Mouse (Mus musculus) MEL (cell line): ENCODE measurements around the gene Ints6. TPM values are rescaled to one million over a fixed set of nuclear protein-coding genes. Genes with fewer than 3 reads are reported as not detected.
A peak's percentile ranks its signal among the peaks of the same experiment; 100 is the strongest.

ENCODE experiments used
- DNase-seq: peaks from one replicate; pipeline ENCODE4 v3.0.0; 2011; ENCODE audit warnings: low read depth, low spot score
- H3K27ac ChIP-seq: 2 replicates; pipeline ENCODE4 v1.5.1; 2012; ENCODE audit warnings: low read depth, mild to moderate bottlenecking, control low read depth, low read length, moderate library complexity; ENCODE audit not compliant: control insufficient read depth
- H3K27me3 ChIP-seq, 2 experiments: fragments of 150-350 bp in 1 of 2; sonication (generic) in 1 of 2; 2 replicates each; pipeline ENCODE4 v1.6.1; 2012; ENCODE audit warnings: low read length in 2 of 2, mild to moderate bottlenecking in 2 of 2, improper control_type of control experiment in 1 of 2, moderate library complexity in 1 of 2; ENCODE audit not compliant: insufficient read depth in 2 of 2, control insufficient read depth in 1 of 2
- H3K36me3 ChIP-seq, 2 experiments: 2 replicates each; pipeline ENCODE4 v1.6.1; 2012 to 2014; ENCODE audit warnings: low read length in 2 of 2, improper control_type of control experiment in 1 of 2, inconsistent platforms in 1 of 2, mild to moderate bottlenecking in 1 of 2; ENCODE audit not compliant: insufficient read depth in 2 of 2, control insufficient read depth in 1 of 2
- H3K4me1 ChIP-seq, 2 experiments: fragments of 150-350 bp in 1 of 2; sonication (generic) in 1 of 2; 2 replicates each; pipeline ENCODE4 v1.6.1; 2012; ENCODE audit warnings: low read length in 2 of 2, improper control_type of control experiment in 1 of 2, mild to moderate bottlenecking in 1 of 2; ENCODE audit not compliant: insufficient read depth in 2 of 2, control insufficient read depth in 1 of 2
- H3K4me3 ChIP-seq, 2 experiments: fragments of 150-350 bp in 1 of 2; sonication (generic) in 1 of 2; 2 replicates each; pipeline ENCODE4 v1.5.1; 2012; ENCODE audit warnings: low read depth in 2 of 2, low read length in 2 of 2, mild to moderate bottlenecking in 2 of 2, moderate library complexity in 2 of 2, control low read depth in 1 of 2, improper control_type of control experiment in 1 of 2; ENCODE audit not compliant: control insufficient read depth in 1 of 2, insufficient read depth in 1 of 2
- H3K79me2 ChIP-seq: 2 replicates; pipeline ENCODE4 v1.6.1; 2012; ENCODE audit warnings: mild to moderate bottlenecking, low read length, moderate library complexity; ENCODE audit not compliant: control insufficient read depth, poor library complexity, insufficient read depth
- H3K9ac ChIP-seq: 2 replicates; pipeline ENCODE4 v1.6.1; 2012; ENCODE audit warnings: low read depth, mild to moderate bottlenecking, control low read depth, low read length, moderate library complexity; ENCODE audit not compliant: control insufficient read depth, poor library complexity, severe bottlenecking
- H3K9me3 ChIP-seq: fragments of 150-350 bp; sonication (generic); replicated peaks from 2 replicates; pipeline ENCODE4 v1.6.1; 2012; ENCODE audit warnings: mild to moderate bottlenecking, low read length, improper control_type of control experiment, moderate library complexity; ENCODE audit not compliant: insufficient read depth
- BHLHE40 ChIP-seq: IDR thresholded peaks from 2 replicates; pipeline ENCODE4 v1.6.1; 2012; ENCODE audit warnings: low read depth, mild to moderate bottlenecking, inconsistent platforms, low read length, improper control_type of control experiment, borderline replicate concordance
- CHD2 ChIP-seq: IDR thresholded peaks from 2 replicates; pipeline ENCODE4 v1.6.1; 2011; ENCODE audit warnings: low read length, improper control_type of control experiment
- E2F4 ChIP-seq: IDR thresholded peaks from 2 replicates; pipeline ENCODE4 v1.6.1; 2011; ENCODE audit warnings: low read depth, low read length, improper control_type of control experiment, borderline replicate concordance
- ELF1 ChIP-seq: IDR thresholded peaks from 2 replicates; pipeline ENCODE4 v1.6.1; 2014; ENCODE audit warnings: low read depth, mild to moderate bottlenecking, inconsistent platforms, low read length, improper control_type of control experiment, moderate library complexity
- EP300 ChIP-seq, 2 experiments: IDR thresholded peaks; 2 replicates each; pipeline ENCODE4 v1.6.1; 2011; ENCODE audit warnings: improper control_type of control experiment in 2 of 2, low read length in 2 of 2, low read depth in 1 of 2, mild to moderate bottlenecking in 1 of 2
- ETS1 ChIP-seq: IDR thresholded peaks from 2 replicates; pipeline ENCODE4 v1.6.1; 2012; ENCODE audit warnings: low read depth, mild to moderate bottlenecking, inconsistent platforms, low read length, improper control_type of control experiment, moderate library complexity
- GABPA ChIP-seq: IDR thresholded peaks from 2 replicates; pipeline ENCODE4 v1.6.1; 2012; ENCODE audit warnings: low read depth, mild to moderate bottlenecking, inconsistent platforms, low read length, improper control_type of control experiment, moderate library complexity
- HCFC1 ChIP-seq: IDR thresholded peaks from 2 replicates; pipeline ENCODE4 v1.6.1; 2012; ENCODE audit warnings: low read depth, mild to moderate bottlenecking, inconsistent platforms, low read length, improper control_type of control experiment, moderate library complexity
- JUND ChIP-seq: IDR thresholded peaks from 2 replicates; pipeline ENCODE4 v1.6.1; 2011; ENCODE audit warnings: low read depth, mild to moderate bottlenecking, improper control_type of control experiment, low read length
- KAT2A ChIP-seq: conservative IDR thresholded peaks from 2 replicates; pipeline ENCODE4 v1.6.1; 2012; ENCODE audit warnings: low read depth, low read length, improper control_type of control experiment, inconsistent platforms
- MAFK ChIP-seq: IDR thresholded peaks from 2 replicates; pipeline ENCODE4 v1.6.1; 2011; ENCODE audit warnings: low read depth, mild to moderate bottlenecking, low read length, improper control_type of control experiment, borderline replicate concordance
- MAX ChIP-seq: IDR thresholded peaks from 2 replicates; pipeline ENCODE4 v1.6.1; 2011; ENCODE audit warnings: low read length, improper control_type of control experiment
- MAZ ChIP-seq: IDR thresholded peaks from 2 replicates; pipeline ENCODE4 v1.6.1; 2012; ENCODE audit warnings: low read depth, mild to moderate bottlenecking, inconsistent platforms, low read length, improper control_type of control experiment
- MEF2A ChIP-seq: IDR thresholded peaks from 2 replicates; pipeline ENCODE4 v1.6.1; 2014; ENCODE audit warnings: low read depth, mild to moderate bottlenecking, inconsistent platforms, low read length, improper control_type of control experiment; ENCODE audit not compliant: poor library complexity, insufficient replicate concordance, severe bottlenecking; ENCODE audit errors: extremely low read depth
- MXI1 ChIP-seq: IDR thresholded peaks from 2 replicates; pipeline ENCODE4 v1.6.1; 2011; ENCODE audit warnings: mild to moderate bottlenecking, low read depth, low read length, improper control_type of control experiment
- MYB ChIP-seq: IDR thresholded peaks from 2 replicates; pipeline ENCODE4 v1.6.1; 2011; ENCODE audit warnings: mild to moderate bottlenecking, low read depth, low read length, improper control_type of control experiment
- MYC ChIP-seq: IDR thresholded peaks from 2 replicates; pipeline ENCODE4 v1.6.1; 2011; ENCODE audit warnings: low read depth, mild to moderate bottlenecking, low read length, improper control_type of control experiment, moderate library complexity
- NELFE ChIP-seq: IDR thresholded peaks from 2 replicates; pipeline ENCODE4 v1.6.1; 2011; ENCODE audit warnings: low read depth, low read length, improper control_type of control experiment
- POLR2A ChIP-seq, 2 experiments: IDR thresholded peaks; 2 replicates each; pipeline ENCODE4 v1.6.1; 2011 to 2012; ENCODE audit warnings: low read length in 2 of 2, mild to moderate bottlenecking in 2 of 2, control low read depth in 1 of 2, improper control_type of control experiment in 1 of 2, low read depth in 1 of 2, moderate library complexity in 1 of 2; ENCODE audit not compliant: control insufficient read depth in 1 of 2, insufficient read depth in 1 of 2, poor library complexity in 1 of 2
- POLR2AphosphoS2 ChIP-seq: IDR thresholded peaks from 2 replicates; pipeline ENCODE4 v1.6.1; 2011; ENCODE audit warnings: low read length, improper control_type of control experiment
- POLR2AphosphoS5 ChIP-seq: IDR thresholded peaks from 2 replicates; pipeline ENCODE4 v1.6.1; 2012; ENCODE audit warnings: low read depth, borderline replicate concordance, mild to moderate bottlenecking, inconsistent platforms, low read length, moderate library complexity, mixed read lengths
- RAD21 ChIP-seq: IDR thresholded peaks from 2 replicates; pipeline ENCODE4 v1.6.1; 2011; ENCODE audit warnings: mild to moderate bottlenecking, low read depth, low read length, improper control_type of control experiment
- RCOR1 ChIP-seq: IDR thresholded peaks from 2 replicates; pipeline ENCODE4 v1.6.1; 2012; ENCODE audit warnings: low read depth, mild to moderate bottlenecking, inconsistent platforms, low read length, improper control_type of control experiment
- SIN3A ChIP-seq: IDR thresholded peaks from 2 replicates; pipeline ENCODE4 v1.6.1; 2012; ENCODE audit warnings: low read length, improper control_type of control experiment, inconsistent platforms
- SMC3 ChIP-seq: IDR thresholded peaks from 2 replicates; pipeline ENCODE4 v1.6.1; 2011; ENCODE audit warnings: low read depth, low read length, improper control_type of control experiment
- TAL1 ChIP-seq: IDR thresholded peaks from 2 replicates; pipeline ENCODE4 v1.6.1; 2012; ENCODE audit warnings: mild to moderate bottlenecking, inconsistent platforms, low read length, moderate library complexity, mixed read lengths
- TBP ChIP-seq: IDR thresholded peaks from 2 replicates; pipeline ENCODE4 v1.8.0; 2011; ENCODE audit warnings: low read depth, low read length, improper control_type of control experiment
- TCF12 ChIP-seq: IDR thresholded peaks from 2 replicates; pipeline ENCODE4 v1.6.1; 2014; ENCODE audit warnings: low read depth, mild to moderate bottlenecking, inconsistent platforms, low read length, improper control_type of control experiment, moderate library complexity
- UBTF ChIP-seq: IDR thresholded peaks from 2 replicates; pipeline ENCODE4 v1.6.1; 2012; ENCODE audit warnings: low read depth, mild to moderate bottlenecking, inconsistent platforms, low read length, improper control_type of control experiment, moderate library complexity, borderline replicate concordance; ENCODE audit not compliant: insufficient read depth
- USF1 ChIP-seq: IDR thresholded peaks from 2 replicates; pipeline ENCODE4 v1.6.1; 2014; ENCODE audit warnings: low read depth, mild to moderate bottlenecking, inconsistent platforms, low read length, improper control_type of control experiment, moderate library complexity
- USF2 ChIP-seq, 2 experiments: IDR thresholded peaks; 2 replicates each; pipeline ENCODE4 v1.6.1; 2011 to 2012; ENCODE audit warnings: improper control_type of control experiment in 2 of 2, low read length in 2 of 2, borderline replicate concordance in 1 of 2, inconsistent platforms in 1 of 2, low read depth in 1 of 2, mild to moderate bottlenecking in 1 of 2; ENCODE audit not compliant: insufficient read depth in 1 of 2
- ZC3H11A ChIP-seq: IDR thresholded peaks from 2 replicates; pipeline ENCODE4 v1.6.1; 2012; ENCODE audit warnings: low read depth, mild to moderate bottlenecking, inconsistent platforms, low read length, improper control_type of control experiment
- ZKSCAN1 ChIP-seq: IDR thresholded peaks from 2 replicates; pipeline ENCODE4 v1.6.1; 2012; ENCODE audit warnings: low read depth, mild to moderate bottlenecking, inconsistent platforms, low read length, improper control_type of control experiment, moderate library complexity
- ZMIZ1 ChIP-seq: IDR thresholded peaks from 2 replicates; pipeline ENCODE4 v1.6.1; 2012; ENCODE audit warnings: low read depth, mild to moderate bottlenecking, inconsistent platforms, low read length, improper control_type of control experiment, moderate library complexity
- ZNF384 ChIP-seq: IDR thresholded peaks from 2 replicates; pipeline ENCODE4 v1.6.1; 2012; ENCODE audit warnings: low read depth, mild to moderate bottlenecking, inconsistent platforms, low read length, improper control_type of control experiment
- polyA plus RNA-seq, 2 experiments: library from polyadenylated mRNA; stranded (reverse) in 1 of 2; unstranded in 1 of 2; fragments of >175 nt in 1 of 2; fragments of >200 nt in 1 of 2; gene quantifications; 2 replicates each; pipeline versions ENCODE4 v1.2.1 to v1.2.4; 2012; ENCODE audit warnings: low replicate concordance in 2 of 2, low read depth in 1 of 2; ENCODE audit not compliant: insufficient read length in 2 of 2, insufficient read depth in 1 of 2, missing spikeins in 1 of 2
- total RNA-seq: library from RNA; depleted of rRNA; stranded (reverse); fragments of 300-350 nt; gene quantifications from 2 replicates; pipeline ENCODE4 v1.2.3, GENCODE M21; 2012; rRNA removed

Ints6 gene
- total RNA-seq (29.1 and 31.0 TPM in 2 replicates), polyA plus RNA-seq (100 to 1,000 TPM in 1 of 2 experiments, 10 to 100 TPM in 1; 27.4 to 150 TPM)

DNA sequence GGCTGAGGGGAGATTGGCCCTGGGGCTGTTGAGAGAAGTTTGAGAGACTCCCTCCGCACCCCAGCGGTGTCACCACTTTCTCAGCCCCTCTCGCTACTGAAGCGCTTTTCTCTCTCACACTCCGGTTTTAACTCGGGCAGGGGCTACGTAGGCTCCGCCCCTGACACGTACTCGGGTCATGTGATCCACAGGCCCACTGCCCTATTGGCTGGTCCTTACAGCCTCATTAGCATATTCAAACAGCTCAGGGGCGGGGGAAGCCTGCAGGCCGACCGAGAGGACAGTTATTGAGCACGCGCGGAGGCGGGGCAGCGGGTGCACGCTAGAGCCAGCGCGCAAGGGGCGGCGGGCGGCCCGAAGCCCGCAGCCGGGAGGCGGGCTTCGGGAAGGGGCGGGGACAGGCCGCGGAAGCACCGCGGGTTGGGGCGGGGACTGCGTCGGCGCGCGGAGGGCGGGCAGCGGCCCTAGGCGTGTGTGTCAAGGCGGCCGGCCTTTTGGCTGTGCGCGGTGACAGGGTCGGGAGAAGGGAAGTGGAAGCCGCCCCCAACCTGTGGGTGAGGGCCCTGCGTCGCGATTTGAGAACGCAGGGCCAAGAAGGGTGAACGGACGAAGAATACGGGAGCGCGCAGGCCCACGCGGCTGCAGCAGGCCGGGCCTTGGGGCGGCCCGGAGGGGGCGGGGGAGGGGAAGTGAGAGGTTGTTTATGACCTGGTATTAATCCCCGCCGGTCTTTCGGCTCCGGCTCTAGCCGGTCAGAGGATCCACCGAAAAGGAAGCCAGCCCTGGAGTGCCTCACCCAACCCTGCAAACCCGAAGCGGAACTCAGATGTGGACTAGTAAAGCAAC lies at the start of gene Ints6:
TSS of gene Ints6 (minus strand) at position 134 of the 846 bp plus-strand sequence.
- Histone ChIP-seq H3K4me1 (peaks cover 5 to 15% of the 10 kb centered on the region in 2 experiments; a peak in 3 of 4 replicates), H3K4me3 (peak within 1 kb of the TSS; percentile 85), H3K9ac (peak within 1 kb of the TSS; percentile 98), H3K27ac (peak within 1 kb of the TSS; percentile 90), H3K79me2 (peaks cover 21% of the 10 kb centered on the region), H3K36me3 (peaks cover 4 to 31% of the 10 kb centered on the region in 2 experiments), H3K27me3 (no peaks in the 10 kb centered on the region), H3K9me3 (no peaks in the 10 kb centered on the region)
- DNase-seq = peak; percentile 99
- TF ChIP-seq ZC3H11A (no peak), POLR2A (IDR thresholded peaks at IDR 0.05; ENCODE audit: control insufficient read depth in 1 of 2, insufficient read depth in 1 of 2, low read depth in 1 of 2, low read length in 2 of 2, poor library complexity in 1 of 2) (peak; percentile 99 to 100), TCF12 (peak; percentile 79), POLR2AphosphoS2 (peak; percentile 100), MEF2A (no peak), MXI1 (peak; percentile 56), GABPA (no peak), ETS1 (peak; percentile 36; the same call in 1 of the 2 replicates), MYB (no peak), MAFK (no peak), SMC3 (no peak; the same call in 1 of the 2 replicates), RCOR1 (no peak), ELF1 (peak; percentile 21), ZMIZ1 (peak; percentile 100), ZKSCAN1 (no peak), MAX (peak; percentile 90), MAZ (peak; percentile 46), JUND (no peak), CHD2 (no peak), KAT2A (no peak), MYC (no peak), RAD21 (no peak), E2F4 (no peak), EP300 (IDR thresholded peaks at IDR 0.05; ENCODE audit: low read depth in 1 of 2, low read length in 2 of 2) (no peak; a peak in 1 of 4 replicates), POLR2AphosphoS5 (peak; percentile 98), USF2 (IDR thresholded peaks at IDR 0.05; ENCODE audit: borderline replicate concordance in 1 of 2, insufficient read depth in 1 of 2, low read depth in 1 of 2, low read length in 2 of 2) (peak; percentile 78 to 93), NELFE (peak; percentile 99), TBP (peak; percentile 99), TAL1 (no peak), ZNF384 (no peak), BHLHE40 (peak; percentile 7; the same call in 1 of the 2 replicates), HCFC1 (peak; percentile 58), UBTF (peak; percentile 40; the same call in 1 of the 2 replicates), USF1 (peak; percentile 99), SIN3A (peak; percentile 64; the same call in 1 of the 2 replicates)
